Mouse (Mus musculus) cerebellum, postnatal 36 days (tissue): ENCODE results near the gene Tdrd3.

ENCODE experiments used
- DNase-seq, 2 experiments: peaks; one replicate each; pipeline ENCODE4 v3.0.0; 2021 to 2022; ENCODE audit warnings: mixed read lengths in 2 of 2

Tdrd3 gene

DNA sequence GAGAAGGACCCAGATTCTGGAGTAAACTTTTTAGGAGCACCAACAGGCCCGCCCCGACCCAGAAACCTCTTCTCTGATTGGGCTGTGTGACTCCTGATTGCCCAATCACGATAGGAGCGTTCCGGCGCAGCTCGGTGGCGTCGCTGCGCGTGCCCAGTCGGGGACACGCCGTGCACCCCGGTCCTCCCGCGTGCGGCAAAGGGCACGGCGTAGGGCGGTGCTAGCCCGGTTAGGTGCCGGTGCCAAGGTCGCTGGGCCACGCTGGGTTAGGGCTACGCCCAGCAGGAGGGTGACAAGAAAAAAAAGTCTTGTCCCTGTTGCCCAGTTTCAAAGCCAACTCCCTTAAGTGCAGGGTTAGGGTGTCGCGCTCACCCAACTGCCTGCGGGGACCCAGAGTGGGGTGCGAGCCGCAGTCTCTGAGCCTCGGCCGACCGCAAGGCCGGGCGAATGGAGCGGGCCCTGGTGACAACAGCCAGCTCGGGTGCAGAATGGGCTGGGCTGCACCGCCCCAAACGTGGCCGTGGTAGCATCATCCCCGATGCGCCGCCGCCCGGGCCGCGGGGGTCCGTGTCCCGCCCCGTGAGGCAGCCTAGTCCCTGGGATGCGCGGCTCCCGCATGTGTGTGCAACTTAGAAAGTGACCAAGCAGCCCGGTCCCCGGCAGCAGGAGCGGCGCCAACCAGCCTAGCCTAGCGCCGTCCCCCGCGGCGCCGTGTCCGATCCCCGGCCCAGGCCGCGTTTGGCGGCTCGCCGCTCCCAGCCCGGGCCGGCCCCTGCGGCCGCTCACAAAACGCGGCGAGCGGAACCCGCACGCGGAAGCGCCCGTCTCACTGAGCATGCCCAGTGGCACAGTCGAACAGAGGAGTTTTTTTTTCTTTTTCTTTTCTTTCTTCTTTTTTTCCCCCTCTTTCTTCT, at the start of gene Tdrd3:
Gene Tdrd3 (plus strand): TSS at position 832 of the 914 bp plus-strand sequence.
- DNase-seq = peak; percentile 93 to 95

- no peak for DNase-seq
Measured at GRCm38 (mm10) chr14:87367169-87367568, 49.3 kb upstream of the Tdrd3 start.

DNA sequence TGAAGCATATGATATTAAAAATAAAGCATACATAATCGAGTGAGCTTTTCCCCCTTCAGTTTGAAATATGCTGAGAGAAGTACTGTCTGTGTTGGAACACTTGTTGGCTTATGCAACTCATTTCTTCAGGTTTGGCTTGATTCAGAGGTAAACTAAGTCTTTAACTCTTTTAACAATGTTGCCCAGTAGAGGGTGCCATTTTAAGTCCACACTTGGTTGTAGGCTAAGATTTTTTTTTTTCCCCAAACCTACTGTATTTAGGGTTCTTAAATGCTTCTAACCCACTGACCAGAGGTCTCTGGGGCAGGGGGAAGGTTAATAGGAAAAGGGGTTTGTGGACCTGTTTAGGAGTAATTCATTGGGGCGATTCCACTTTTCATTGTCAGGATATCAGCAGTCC, 33.4 kb upstream of the Tdrd3 start:
- no peak for DNase-seq

GRCm38 (mm10) chr14:87384288-87385268, 31.9 kb upstream of the Tdrd3 start:
- no peak for DNase-seq

- DNase-seq = no peak
Measured at GRCm38 (mm10) chr14:87393096-87393495, 23.3 kb upstream of the Tdrd3 start.

DNA sequence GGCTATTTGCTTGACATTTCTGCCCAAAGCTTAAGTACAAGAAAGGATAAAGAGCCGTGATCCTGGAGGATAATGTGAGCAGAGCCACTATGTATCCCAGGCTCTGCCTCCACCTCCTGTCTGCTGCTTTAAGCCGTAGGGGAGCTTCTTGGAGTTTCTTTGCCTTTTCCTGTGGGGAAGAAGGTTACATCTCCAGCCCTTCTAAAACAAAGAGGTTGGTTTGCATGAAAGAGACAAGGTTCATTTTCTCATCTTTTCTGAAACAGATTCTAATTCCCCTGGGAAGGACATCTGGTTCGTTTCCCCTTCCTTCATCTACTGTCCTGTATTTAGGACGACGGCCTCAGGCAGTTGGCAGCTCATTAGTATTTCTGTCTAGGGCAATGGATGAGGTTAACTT, 19.8 kb upstream of the Tdrd3 start:
- DNase-seq = no peak

DNA sequence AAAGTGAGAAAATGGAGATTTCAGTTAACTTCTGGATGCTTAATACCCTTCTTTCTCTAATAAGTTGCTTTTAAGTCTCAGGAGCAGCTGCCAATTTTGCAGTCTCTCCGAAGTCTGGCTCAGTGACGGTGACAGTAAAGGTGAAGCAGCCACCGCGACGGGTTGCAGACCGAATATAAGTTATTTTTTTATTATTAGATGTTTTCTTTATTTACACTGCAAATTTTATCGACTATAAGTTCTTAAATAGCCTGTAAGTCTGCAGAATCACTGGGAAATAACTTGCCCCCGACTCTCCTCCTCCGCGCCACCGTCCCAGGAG, 992 bp upstream of the Tdrd3 start:
- DNase-seq = no peak

- DNase-seq = peak; percentile 54 to 56
Measured at GRCm38 (mm10) chr14:87416755-87417690, 584 bp downstream of the Tdrd3 start.

GRCm38 (mm10) chr14:87417691-87418070, 1.2 kb downstream of the Tdrd3 start:
- no peak for DNase-seq

DNA sequence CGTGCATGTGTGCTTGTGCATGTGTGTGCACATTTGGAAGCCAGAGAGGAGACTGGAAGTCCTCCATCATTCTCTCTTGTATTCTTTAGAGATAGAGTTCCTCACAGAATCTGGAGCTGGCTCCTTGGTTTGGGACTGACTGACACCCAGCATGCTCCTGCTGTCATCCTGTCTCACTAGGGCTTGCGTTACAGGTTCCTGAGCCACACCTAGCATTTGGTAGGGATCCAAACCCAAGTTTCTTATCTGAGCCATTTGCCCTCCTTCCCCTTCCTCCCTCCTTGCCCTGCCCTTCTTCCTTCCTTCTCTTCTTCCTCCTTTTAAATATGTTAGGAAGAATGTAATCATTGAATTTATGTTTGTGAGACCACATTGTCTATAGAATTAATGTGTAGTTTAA, 3.3 kb downstream of the Tdrd3 start:
- DNase-seq = no peak

DNA sequence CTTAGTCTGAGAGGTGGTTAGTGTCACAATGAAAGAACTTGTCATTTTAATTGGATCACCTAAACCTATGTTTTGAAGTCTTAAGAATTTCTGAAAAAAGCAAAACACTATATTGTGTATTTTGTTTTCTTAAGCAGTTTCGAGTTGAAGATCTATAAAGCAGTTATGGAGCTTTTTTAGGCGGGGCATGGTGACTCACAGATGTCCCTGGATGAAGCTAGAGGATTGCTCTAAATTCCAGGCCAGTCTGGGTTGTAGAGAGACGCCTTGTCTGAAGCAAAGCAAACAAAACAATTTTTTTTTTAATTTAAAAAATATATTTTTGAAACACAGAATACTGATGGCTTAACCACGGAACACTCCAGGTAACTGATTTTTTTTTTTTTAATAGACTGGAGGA, 4.1 kb downstream of the Tdrd3 start:
- DNase-seq = no peak

DNA sequence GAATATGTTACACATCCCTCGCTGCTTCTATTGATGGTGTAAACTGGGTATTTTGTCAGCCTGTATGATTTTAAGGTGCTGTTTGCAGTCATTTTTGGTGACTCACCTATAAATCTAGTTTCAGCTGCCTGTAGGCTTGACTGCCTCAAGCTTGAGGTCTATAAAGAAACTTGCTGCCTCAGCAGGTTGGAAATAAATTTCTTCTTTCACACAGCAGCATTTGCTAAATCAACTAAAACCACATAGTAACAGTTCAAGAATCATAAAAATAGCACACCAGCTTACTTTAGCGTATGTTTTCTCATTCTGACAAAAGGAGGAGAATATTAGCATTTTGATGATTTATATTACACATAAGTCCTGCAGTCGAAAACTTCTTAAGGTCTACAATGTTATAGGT, 6.0 kb downstream of the Tdrd3 start:
- DNase-seq = no peak

GRCm38 (mm10) chr14:87426297-87426922, 10.0 kb downstream of the Tdrd3 start:
- DNase-seq = peak in 1 of 2 experiments; percentile 20

DNA sequence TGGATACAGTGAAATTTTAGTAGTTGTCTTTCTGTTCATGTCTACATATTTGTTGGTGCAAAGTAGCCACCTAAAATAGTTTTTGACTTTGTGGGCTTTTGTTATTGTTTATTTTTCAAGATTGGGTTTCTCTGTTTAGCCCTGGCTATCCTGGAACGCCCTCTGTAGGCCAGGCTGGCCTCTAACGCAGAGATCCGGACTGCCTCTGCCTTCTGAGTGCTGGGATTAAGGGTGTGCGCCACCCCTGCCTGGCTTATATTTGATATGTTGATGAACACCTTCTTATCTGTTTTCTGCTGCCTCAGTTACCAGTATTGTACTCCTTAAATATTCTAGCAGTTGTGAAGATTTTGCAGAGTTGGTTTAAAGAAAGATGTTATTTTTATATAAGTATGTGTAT, 10.6 kb downstream of the Tdrd3 start:
- DNase-seq = no peak

GRCm38 (mm10) chr14:87427659-87428289, 11.3 kb downstream of the Tdrd3 start:
- no peak for DNase-seq

GRCm38 (mm10) chr14:87433390-87433915, 17.0 kb downstream of the Tdrd3 start:
- no peak for DNase-seq

- DNase-seq = no peak
Measured at GRCm38 (mm10) chr14:87435382-87435781, 18.9 kb downstream of the Tdrd3 start.

GRCm38 (mm10) chr14:87439721-87440120, 23.3 kb downstream of the Tdrd3 start:
- DNase-seq = no peak

- DNase-seq = no peak
Measured at GRCm38 (mm10) chr14:87446331-87446913, 30.0 kb downstream of the Tdrd3 start.

DNA sequence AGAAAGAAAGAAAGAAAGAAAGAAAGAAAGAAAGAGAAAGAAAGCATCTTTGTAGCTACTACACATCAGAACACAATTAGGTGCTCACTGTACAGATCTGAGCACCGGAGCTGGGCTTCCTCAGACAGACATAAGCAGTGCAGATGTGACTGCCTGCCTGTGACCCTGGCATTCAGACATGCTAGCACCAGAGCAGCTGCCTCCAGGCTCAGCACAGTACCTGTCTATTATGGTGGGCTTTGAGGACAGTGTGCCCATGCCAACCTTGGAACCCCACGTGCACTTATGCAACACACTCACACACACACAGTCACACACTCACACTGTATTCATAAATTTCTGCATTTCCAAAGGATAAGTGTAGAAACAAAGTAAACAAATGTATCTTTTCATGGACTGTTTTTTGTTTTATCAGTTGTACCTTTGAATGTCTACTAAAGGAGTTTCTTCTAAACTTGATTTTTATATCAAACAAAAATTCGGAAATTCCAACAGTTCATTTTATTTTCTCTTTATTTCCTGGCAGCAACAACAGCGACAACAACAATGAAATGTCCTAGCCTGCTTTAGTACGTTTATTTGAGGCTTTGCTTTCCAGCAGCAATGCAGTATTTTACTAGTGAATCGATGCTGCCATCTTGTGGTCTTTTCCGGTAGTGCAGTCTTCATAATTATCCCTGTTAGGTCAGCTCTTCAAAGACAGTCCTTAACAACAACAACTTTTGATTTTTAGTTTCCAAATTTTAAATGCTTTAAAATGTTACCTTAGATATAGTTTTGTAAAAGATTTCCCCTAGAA, 35.4 kb downstream of the Tdrd3 start:
- DNase-seq = peak; percentile 59 to 83
